ENCODE assay signal across 8 mouse cellular contexts in genomic region chr9:121937451-121937864, GRCm38 (mm10). TPM values are rescaled to one million over a fixed set of nuclear protein-coding genes. Genes with fewer than 3 reads are reported as not detected.
A peak's percentile ranks its signal among the peaks of the same experiment; 100 is the strongest.
DNase-seq lines count a peak whose midpoint lies in the region; ATAC-seq and TF ChIP-seq lines count a peak whose summit lies in the region.

No protein-coding gene starts in this region.

- no peak for DNase-seq in left cerebral cortex, adult 2 months (ENCODE audit: extremely low spot score in 1 of 2, low spot score in 2 of 2)
- DNase-seq in left cerebral cortex, adult 11 months (ENCODE audit: low spot score) = no peak
- DNase-seq in right cerebral cortex, adult 2 months (ENCODE audit: low spot score in 2 of 2) = no peak
- DNase-seq in adrenal gland, postnatal 4 days (ENCODE audit: low spot score in 2 of 2) = no peak
- no peak for DNase-seq in heart, adult 18-20 months

- TF ChIP-seq POLR2A in embryonic fibroblast, embryonic 13.5 days (IDR thresholded peaks at IDR 0.05; ENCODE audit: low read depth, low read length) = no peak

- no peak for TF ChIP-seq CTCF in left cerebral cortex, adult 2 months (IDR thresholded peaks at IDR 0.05)
- no peak for TF ChIP-seq CTCF in embryonic fibroblast, embryonic 13.5 days (IDR thresholded peaks at IDR 0.05; ENCODE audit: borderline replicate concordance, insufficient read depth, low read length)

- no peaks in the 10 kb centered on the region for H3K9me3 ChIP-seq in limb, embryonic 13.5 days
- H3K9me3 ChIP-seq in stomach, embryonic 14.5 days (ENCODE audit: control insufficient read depth, low read depth, low read length) = no peaks in the 10 kb centered on the region

- no peaks in the 10 kb centered on the region for H3K4me1 ChIP-seq in embryonic fibroblast, embryonic 13.5 days (ENCODE audit: control insufficient read depth, insufficient read depth, low read length)
- no peaks in the 10 kb centered on the region for H3K4me1 ChIP-seq in limb, embryonic 13.5 days
- no peaks in the 10 kb centered on the region for H3K4me1 ChIP-seq in stomach, embryonic 14.5 days (ENCODE audit: control insufficient read depth, insufficient read depth, low read length)

- H3K27ac ChIP-seq in left cerebral cortex, adult 2 months = no peak overlapping the region
- H3K27ac ChIP-seq in embryonic fibroblast, embryonic 13.5 days (ENCODE audit: insufficient read depth, low read length) = no peak overlapping the region
- no peak overlapping the region for H3K27ac ChIP-seq in limb, embryonic 13.5 days
- no peak overlapping the region for H3K27ac ChIP-seq in stomach, embryonic 14.5 days (ENCODE audit: low read length)

- WGBS in limb, embryonic 13.5 days = 69% methylated on average over 6 of the region's 6 CpGs
- WGBS in stomach, embryonic 14.5 days = 53% methylated on average over 6 of the region's 6 CpGs

- H3K9ac ChIP-seq in limb, embryonic 13.5 days = peak overlapping the region; percentile 36; the same call in 1 of the 2 replicates
- H3K9ac ChIP-seq in stomach, embryonic 14.5 days (replicated peaks; ENCODE audit: low read depth, low read length) = 0 out of 2 replicates have a peak overlapping the region, but pooled peaks have one; percentile 25

- H3K4me2 ChIP-seq in limb, embryonic 13.5 days (replicated peaks) = peak overlapping the region; percentile 57
- peak overlapping the region; percentile 37 for H3K4me2 ChIP-seq in stomach, embryonic 14.5 days (replicated peaks; ENCODE audit: low read depth, low read length)

- H3K27me3 ChIP-seq in limb, embryonic 13.5 days = no peaks in the 10 kb centered on the region
- no peaks in the 10 kb centered on the region for H3K27me3 ChIP-seq in stomach, embryonic 14.5 days (ENCODE audit: control insufficient read depth, insufficient read depth, low read length)

- H3K36me3 ChIP-seq in limb, embryonic 13.5 days = no peaks in the 10 kb centered on the region
- no peaks in the 10 kb centered on the region for H3K36me3 ChIP-seq in stomach, embryonic 14.5 days (ENCODE audit: control insufficient read depth, insufficient read depth, low read length)

- intact Hi-C loops in left cerebral cortex, adult 2 months (cut with DNase I) = no loop called here

- peak overlapping the region; percentile 37; the same call in 1 of the 2 replicates for H3K4me3 ChIP-seq in left cerebral cortex, adult 2 months
- H3K4me3 ChIP-seq in embryonic fibroblast, embryonic 13.5 days (ENCODE audit: insufficient read depth, low read length) = peak overlapping the region; percentile 62
- peak overlapping the region; percentile 46 for H3K4me3 ChIP-seq in limb, embryonic 13.5 days
- peak overlapping the region; percentile 37 for H3K4me3 ChIP-seq in stomach, embryonic 14.5 days (ENCODE audit: low read depth, low read length)

- peak; percentile 19; the same call in 1 of the 2 replicates for ATAC-seq in limb, embryonic 13.5 days (ENCODE audit: low FRiP score, low read depth)
- ATAC-seq in stomach, embryonic 14.5 days (ENCODE audit: insufficient number of reproducible peaks, insufficient read depth, low FRiP score, low read depth) = no peak

RNA-seq across cellular contexts. Expression of gene Fam198a, which starts 13.3 kb away (rescaled TPM):
- 1 to 10 TPM; 6.4 to 6.6 TPM for total RNA-seq in left cerebral cortex, adult 2 months (2021)
- polyA plus RNA-seq in embryonic fibroblast, embryonic 13.5 days (2011; ENCODE audit: insufficient read length, low read depth, missing spikeins) = 0.98 TPM in 1 of 2 replicates, not detected in the other
- polyA plus RNA-seq in limb, embryonic 13.5 days (2015; fragmentation: Nextera tagmentation; extraction: Ambion mirVana) = 5.4 and 6.1 TPM in 2 replicates
- polyA plus RNA-seq in stomach, embryonic 14.5 days (2014; fragmentation: Nextera tagmentation; extraction: Ambion mirVana) = 4.0 and 4.4 TPM in 2 replicates
- total RNA-seq in adrenal gland, postnatal 4 days (2021) = 1 to 10 TPM; 6.8 to 8.4 TPM
- total RNA-seq in heart, adult 18-20 months (2021) = under 1 TPM; 0.26 to 0.47 TPM

RNA-seq across cellular contexts. Expression of gene Cyp8b1, which starts 21.4 kb away (rescaled TPM):
- total RNA-seq in left cerebral cortex, adult 2 months (2021) = not detected
- polyA plus RNA-seq in embryonic fibroblast, embryonic 13.5 days (2011; ENCODE audit: insufficient read length, low read depth, missing spikeins) = not detected in 2 replicates
- polyA plus RNA-seq in limb, embryonic 13.5 days (2015; fragmentation: Nextera tagmentation; extraction: Ambion mirVana) = not detected in 2 replicates
- not detected in 2 replicates for polyA plus RNA-seq in stomach, embryonic 14.5 days (2014; fragmentation: Nextera tagmentation; extraction: Ambion mirVana)
- total RNA-seq in adrenal gland, postnatal 4 days (2021) = 10 to 100 TPM in 1 of 2 experiments, under 1 TPM in 1; 0.92 to 12.2 TPM
- not detected for total RNA-seq in heart, adult 18-20 months (2021)

RNA-seq across cellular contexts. Expression of gene Ackr2, which starts 39.3 kb away (rescaled TPM):
- 1 to 10 TPM; 6.9 to 7.9 TPM for total RNA-seq in left cerebral cortex, adult 2 months (2021)
- polyA plus RNA-seq in embryonic fibroblast, embryonic 13.5 days (2011; ENCODE audit: insufficient read length, low read depth, missing spikeins) = not detected in 2 replicates
- polyA plus RNA-seq in limb, embryonic 13.5 days (2015; fragmentation: Nextera tagmentation; extraction: Ambion mirVana) = 0.18 and 0.33 TPM in 2 replicates
- 0.25 and 0.32 TPM in 2 replicates for polyA plus RNA-seq in stomach, embryonic 14.5 days (2014; fragmentation: Nextera tagmentation; extraction: Ambion mirVana)
- total RNA-seq in adrenal gland, postnatal 4 days (2021) = 1 to 10 TPM in 1 of 2 experiments, under 1 TPM in 1; 0.90 to 1.6 TPM
- 1 to 10 TPM; 1.2 to 1.4 TPM for total RNA-seq in heart, adult 18-20 months (2021)

RNA-seq across cellular contexts. Expression of gene Pomgnt2, which starts 59.5 kb away (rescaled TPM):
- 10 to 100 TPM; 39.4 to 40.0 TPM for total RNA-seq in left cerebral cortex, adult 2 months (2021)
- 6.2 and 7.6 TPM in 2 replicates for polyA plus RNA-seq in embryonic fibroblast, embryonic 13.5 days (2011; ENCODE audit: insufficient read length, low read depth, missing spikeins)
- polyA plus RNA-seq in limb, embryonic 13.5 days (2015; fragmentation: Nextera tagmentation; extraction: Ambion mirVana) = 15.2 and 16.0 TPM in 2 replicates
- polyA plus RNA-seq in stomach, embryonic 14.5 days (2014; fragmentation: Nextera tagmentation; extraction: Ambion mirVana) = 13.0 and 13.8 TPM in 2 replicates
- 10 to 100 TPM; 15.6 to 19.9 TPM for total RNA-seq in adrenal gland, postnatal 4 days (2021)
- 10 to 100 TPM; 14.7 to 16.6 TPM for total RNA-seq in heart, adult 18-20 months (2021)

Comparison
In these comparisons a context has a peak if more than half of its experiments do, and no peak if none do; other contexts are left out.
1. RNA of gene Fam198a, which starts 13.3 kb away (total RNA-seq): 6.8 to 8.4 TPM in adrenal gland, postnatal 4 days and 6.4 to 6.6 TPM in left cerebral cortex, adult 2 months; 0.26 to 0.47 TPM in heart, adult 18-20 months; every median in the first group is over 4 times any median in the second.
2. Peak in every context shown above with its lines, with median percentiles within 50 percentile points of each other: H3K4me3 ChIP-seq.